Mouse (Mus musculus) gastrocnemius, postnatal 25 days (tissue): ENCODE measurements around the gene Vmn1r55. TPM values are rescaled to one million over a fixed set of nuclear protein-coding genes. Genes with fewer than 3 reads are reported as not detected.
A peak's percentile ranks its signal among the peaks of the same experiment; 100 is the strongest.
"Not testable (repeated sequence)": the region's sequence is repeated elsewhere in the genome, so short reads cannot be mapped to it uniquely, and the experiment has no call there.

Source experiments
- DNase-seq: peaks from one replicate; pipeline ENCODE4 v3.0.0; 2022
- long read RNA-seq, 2 experiments: library from polyadenylated mRNA; stranded (forward); transcript quantifications; one replicate each; pipeline ENCODE4 v2.0.0; 2021
- total RNA-seq, 2 experiments: library from RNA; stranded (reverse); gene quantifications; 1 replicate in 1 of 2; 2 replicates in 1 of 2; pipeline ENCODE4 v1.2.3; 2021

Vmn1r55 gene
- not detected for total RNA-seq
- long read RNA-seq, experiment 1: 0 reads
- long read RNA-seq, experiment 2: 0 reads

DNA sequence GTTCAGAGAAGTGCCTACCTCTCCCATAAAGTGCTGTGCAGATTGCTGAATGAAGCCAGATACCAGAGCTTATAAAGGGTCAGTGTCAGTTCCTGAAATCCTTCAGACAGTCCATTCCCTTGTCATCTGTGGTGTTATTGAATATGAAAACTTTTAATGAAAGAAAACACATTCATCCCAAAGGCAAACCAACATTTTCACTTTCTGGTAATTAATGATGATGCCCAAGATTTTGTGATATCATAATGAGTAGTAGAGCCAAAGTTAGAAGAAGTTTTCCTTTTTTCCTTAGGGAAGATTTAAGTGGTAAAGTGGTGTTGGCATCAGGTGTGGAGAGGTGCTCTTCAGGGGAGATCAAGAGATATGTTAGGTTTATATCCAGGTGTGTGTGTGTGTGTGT is at the start of gene Vmn1r55:
Gene Vmn1r55, minus strand, starts transcription at position 101 of the 400 bp plus-strand sequence.
- DNase-seq: not testable (repeated sequence)

DNA sequence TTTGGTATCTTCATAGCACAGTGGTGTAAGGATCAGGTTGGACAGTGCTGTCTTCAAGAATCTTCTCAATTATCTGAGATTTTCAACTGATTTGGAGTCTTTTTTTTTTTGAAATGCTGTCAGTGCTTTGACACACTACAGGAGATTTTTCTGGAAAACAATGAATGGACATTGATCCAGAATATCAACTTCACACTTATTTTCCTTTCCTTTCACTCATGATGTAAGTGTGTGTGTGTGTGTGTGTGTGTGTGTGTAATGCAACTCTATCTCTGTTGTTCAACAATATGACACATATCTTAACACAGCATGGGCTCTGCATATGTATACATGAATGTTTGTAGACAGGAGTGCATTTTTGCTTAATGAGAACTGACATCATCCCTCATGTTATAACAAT is 47.2 kb upstream of the Vmn1r55 start, which contains the start of gene Vmn1r56:
Gene Vmn1r56, minus strand, starts transcription at position 101 of the 400 bp plus-strand sequence.
- DNase-seq: not testable (repeated sequence)

DNA sequence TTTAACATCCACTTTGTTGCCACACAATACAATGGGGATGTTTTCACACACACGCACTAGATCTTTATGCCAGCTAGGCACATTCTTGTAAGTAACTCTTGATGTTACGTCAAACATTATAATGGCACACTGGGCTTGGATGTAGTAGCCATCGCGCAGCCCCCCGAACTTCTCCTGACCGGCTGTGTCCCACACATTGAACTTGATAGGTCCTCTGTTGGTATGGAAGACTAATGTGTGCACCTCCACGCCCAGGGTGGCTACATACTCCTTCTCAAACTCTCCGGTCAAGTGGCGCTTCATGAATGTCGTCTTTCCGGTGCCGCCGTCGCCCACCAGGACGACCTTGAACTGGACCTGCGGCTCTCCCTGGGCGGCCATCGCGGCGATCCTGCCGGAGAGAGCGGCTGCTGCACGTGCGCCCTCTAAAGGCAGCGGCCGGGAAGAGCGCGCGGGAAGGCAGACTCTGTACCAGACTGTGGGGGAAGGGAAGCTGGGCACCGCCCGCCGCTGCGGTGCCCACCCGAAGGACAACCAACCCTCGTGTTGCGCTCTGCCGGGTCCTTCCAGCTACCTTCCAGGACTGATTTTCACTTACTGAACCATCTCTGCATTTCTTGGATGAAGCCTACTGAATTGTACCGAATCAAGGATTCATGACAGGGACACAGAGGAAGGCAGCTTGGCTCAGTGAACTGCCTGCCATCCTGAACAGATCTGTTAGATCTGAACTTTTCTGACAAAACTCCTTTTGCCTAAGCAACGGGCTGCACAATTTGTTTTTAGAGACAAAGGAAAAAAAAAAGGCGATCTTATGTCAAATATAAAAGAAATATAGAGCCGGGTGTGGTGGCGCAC is 23.7 kb downstream of the Vmn1r55 start, which contains the start of gene Rasl2-9:
Gene Rasl2-9, minus strand, starts transcription at position 402 of the 858 bp plus-strand sequence.
- peak; percentile 59 for DNase-seq

DNA sequence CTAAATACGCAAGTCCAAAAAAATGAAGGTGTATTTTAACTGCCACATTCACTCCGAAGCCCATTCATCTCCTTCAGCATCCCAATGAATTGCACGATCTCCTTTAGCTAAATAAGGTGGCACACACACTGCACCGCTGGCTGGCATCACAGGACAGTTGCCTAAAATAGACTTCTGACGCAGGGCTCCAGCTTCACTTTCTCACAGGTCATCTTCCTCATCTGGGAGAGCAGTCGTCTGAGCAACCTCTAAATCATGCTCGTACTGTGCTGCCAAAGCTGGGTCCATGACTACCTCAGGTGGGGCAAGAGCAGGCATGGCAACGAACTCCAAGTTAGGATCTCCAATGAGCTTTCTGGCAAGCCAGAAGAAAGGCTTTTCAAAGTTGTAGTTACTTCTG is 24.4 kb downstream of the Vmn1r55 start:
- DNase-seq: no peak

DNA sequence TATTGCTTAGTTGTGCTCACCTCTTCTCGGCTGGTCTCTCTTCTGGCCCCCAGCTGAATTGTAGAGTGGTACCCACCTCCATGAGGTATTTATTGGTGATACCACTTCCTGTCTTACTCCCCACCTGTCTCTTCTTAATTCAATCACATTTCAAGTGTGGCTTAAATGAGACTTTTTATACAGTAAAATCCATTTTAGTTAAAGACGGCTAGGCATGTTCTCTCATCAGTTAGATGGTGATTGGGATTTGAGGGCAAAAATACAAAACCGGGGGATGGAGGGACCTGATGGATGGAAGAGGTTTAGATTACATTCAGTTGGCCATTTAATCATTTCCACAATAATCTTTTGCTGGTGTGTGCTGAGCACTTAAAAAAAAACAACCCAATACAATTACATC is 32.6 kb downstream of the Vmn1r55 start, which contains the start of gene Rfpl4:
Gene Rfpl4, minus strand, starts transcription at position 101 of the 400 bp plus-strand sequence.
- no peak for DNase-seq

DNA sequence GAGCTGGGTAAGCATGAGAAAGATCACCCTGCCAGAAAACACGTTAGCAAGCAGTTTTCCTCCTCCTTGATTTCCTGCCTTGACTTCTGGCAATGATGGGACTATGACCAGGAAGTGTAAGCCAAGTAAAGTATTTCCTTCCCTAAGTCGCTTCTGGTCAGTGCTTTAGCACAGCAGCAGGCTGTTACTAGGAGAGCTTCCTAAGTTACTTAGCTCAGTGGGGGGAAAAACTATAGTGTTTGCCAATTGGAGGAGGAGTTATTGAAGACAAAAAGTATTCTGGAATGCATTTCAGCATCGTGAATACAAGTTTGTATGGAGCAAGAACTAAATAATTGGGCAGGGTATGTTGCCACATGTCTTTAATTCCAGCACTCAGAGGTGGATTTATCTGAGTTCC is 36.8 kb downstream of the Vmn1r55 start:
- no peak for DNase-seq

DNA sequence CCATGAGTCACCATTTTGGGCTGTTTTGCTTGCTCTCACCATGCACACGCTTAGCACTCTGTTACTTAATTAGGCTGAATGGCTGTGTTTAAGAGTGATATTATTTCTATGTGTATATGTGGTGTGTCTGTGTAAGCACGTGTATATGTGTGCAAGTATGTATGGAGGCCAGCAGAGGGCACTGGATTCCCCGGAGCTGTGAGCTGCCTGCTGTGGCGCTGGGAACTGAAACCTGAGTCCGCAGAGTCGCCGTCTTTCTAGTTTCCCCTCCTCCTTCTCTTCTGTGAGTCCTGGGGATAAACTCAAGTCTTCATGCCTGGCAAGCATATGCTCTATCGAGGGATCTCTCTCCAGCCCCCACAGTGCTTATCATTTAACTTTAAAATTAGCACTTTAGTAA is 40.2 kb downstream of the Vmn1r55 start:
- DNase-seq: no peak

DNA sequence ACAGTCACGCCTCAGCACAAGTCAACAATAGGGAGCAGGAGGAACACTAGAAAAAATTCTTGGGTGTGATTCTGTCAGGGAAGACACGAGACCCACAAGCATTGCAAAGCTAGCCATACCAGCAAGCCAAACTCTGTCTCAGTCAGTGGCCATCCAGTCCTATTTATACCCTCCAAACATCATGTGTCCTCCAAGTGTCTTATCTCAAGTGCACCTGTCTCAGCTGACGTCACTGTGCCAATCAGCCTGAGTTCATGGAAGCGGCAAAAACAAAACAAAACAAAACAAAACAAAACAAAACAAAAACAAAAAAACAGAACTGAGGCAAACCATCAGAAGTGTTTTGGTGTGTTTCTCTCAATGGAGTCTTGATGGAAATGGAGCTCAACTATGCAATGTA is 41.2 kb downstream of the Vmn1r55 start:
- no peak for DNase-seq

DNA sequence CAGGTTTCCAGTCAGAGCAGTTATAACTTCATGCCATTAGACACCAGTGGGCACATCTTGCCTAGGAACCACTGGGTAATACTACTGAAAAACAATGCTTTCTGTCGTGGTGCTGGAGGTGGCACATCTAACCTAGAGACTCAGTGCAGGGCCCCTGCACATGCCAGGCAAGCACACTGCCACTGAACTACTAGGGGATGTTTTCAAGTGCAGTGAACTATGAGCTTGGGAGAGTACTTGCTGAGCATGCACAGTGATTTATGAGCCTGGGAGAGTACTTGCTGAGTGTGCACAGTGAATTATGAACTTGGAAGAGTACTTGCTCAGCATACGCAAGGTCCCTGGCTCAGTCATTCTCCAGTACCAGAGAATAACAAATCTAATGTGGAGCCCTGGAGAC is 46.9 kb downstream of the Vmn1r55 start:
- no peak for DNase-seq

DNA sequence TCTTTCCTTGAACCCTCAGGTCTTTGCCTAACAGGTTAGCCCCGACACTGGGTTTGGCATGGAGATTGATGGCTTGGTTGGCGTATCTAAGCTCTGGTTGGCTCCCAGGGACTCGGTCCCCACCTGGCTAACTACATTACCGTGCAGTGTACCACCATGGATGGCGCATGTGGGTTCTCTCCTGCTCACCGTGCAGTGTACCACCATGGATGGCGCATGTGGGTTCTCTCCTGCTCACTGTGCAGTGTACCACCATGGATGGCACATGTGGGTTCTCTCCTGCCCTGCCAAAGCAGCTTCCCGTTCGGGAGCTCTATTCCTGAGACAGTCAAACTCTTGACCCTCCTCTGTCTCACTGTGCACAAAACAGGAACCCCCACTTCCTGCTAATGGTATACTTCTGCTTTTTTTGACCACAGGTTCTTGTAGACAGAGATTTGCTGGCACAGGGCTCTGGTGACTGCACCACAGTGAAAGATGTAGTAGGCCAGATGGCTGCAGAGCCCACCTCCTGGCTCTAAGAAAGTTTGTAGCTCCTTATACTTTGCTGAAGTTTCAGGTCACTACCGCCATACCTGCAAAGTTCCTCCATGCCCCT is 48.3 kb downstream of the Vmn1r55 start:
- DNase-seq: no peak

DNA sequence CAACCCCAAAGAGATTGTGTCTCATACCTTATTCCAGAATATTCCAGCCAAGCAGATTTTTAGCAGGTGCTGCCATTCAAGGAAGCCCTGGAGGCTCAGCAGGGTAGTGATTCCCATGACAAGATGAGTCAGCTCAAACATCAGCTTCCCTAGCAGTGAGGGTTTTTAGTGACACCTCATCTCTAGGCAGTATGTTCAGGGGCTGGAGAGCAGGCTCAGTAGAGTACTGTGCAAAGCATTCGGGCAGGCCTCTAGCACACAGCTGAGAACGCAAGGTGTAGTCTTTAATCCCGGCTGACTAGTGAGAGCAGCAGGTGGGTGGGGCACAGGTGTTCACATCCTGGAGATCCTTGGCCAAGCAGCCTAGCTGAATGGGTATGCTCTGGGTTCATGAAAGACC is 49.7 kb downstream of the Vmn1r55 start:
- DNase-seq: no peak

DNA sequence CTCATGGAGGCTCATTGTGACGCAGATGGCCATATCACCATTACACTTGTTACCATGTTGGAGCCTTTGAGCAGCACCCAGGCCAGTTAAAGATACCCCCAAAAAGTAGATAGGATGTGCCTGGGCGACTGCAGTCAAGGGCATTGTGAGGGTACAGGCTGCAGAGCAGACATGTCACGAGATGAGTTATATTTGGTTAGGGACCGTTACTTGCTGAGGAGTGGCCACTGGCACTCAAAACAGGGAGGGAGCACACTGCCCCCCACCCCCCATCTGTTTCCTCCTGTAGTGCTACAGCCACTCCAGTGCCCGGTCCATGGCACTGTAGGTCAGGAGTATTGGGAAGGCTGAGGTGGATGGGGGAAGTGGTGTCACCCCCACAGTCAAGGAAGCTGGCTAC is 50.7 kb downstream of the Vmn1r55 start:
- DNase-seq: no peak

DNA sequence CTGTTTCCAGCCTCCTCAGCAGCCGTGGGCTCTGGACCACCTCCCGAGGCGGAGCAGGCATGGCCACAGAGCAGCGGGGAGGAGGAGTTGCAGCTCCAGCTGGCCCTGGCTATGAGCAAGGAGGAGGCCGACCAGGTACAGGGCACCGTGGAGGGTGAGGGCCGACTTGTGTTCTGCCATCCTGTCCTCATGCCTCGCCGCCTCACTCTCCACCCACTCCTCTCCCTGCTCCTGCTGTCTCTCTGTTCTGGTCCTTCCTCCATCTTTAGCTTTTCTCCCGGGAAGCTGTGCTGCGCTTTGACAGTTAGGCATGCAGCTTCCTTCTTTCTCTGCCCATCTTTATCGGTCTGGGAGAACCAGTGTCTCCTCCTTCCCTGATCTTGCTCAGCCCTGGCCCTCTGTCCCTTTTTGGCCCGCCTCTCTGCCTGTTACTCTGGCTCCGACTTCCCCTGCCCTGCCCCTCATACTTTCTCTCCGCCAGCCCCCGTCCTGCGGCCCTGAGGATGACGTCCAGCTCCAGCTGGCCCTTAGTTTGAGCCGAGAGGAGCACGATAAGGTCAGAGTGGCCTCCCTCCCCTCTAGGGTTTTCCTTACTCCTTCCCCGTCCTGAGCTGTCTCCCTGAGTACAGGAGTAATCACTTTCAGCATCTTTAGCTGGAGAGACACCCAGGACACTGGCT is 56.5 kb downstream of the Vmn1r55 start:
- peak; percentile 25 for DNase-seq

DNA sequence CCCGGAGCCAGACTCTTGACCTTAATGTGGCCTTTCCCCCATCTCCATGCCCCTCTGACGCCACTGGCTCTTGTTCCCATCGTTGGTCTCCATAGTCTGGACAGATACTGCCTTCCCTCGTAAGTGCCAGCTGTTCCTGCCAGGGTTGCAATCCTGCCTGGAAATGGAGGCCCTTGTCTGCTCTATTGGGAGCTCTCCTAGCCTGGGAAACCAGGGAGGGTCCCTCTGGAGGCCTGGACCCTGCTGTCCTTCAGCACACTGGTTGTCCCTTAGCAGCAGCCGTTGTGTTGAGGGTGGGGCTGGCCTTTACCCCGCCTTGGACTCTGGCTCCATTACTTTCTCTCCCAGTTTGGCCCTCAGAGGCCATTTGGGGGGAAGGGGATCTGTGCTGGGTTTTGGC is 57.1 kb downstream of the Vmn1r55 start:
- no peak for DNase-seq

DNA sequence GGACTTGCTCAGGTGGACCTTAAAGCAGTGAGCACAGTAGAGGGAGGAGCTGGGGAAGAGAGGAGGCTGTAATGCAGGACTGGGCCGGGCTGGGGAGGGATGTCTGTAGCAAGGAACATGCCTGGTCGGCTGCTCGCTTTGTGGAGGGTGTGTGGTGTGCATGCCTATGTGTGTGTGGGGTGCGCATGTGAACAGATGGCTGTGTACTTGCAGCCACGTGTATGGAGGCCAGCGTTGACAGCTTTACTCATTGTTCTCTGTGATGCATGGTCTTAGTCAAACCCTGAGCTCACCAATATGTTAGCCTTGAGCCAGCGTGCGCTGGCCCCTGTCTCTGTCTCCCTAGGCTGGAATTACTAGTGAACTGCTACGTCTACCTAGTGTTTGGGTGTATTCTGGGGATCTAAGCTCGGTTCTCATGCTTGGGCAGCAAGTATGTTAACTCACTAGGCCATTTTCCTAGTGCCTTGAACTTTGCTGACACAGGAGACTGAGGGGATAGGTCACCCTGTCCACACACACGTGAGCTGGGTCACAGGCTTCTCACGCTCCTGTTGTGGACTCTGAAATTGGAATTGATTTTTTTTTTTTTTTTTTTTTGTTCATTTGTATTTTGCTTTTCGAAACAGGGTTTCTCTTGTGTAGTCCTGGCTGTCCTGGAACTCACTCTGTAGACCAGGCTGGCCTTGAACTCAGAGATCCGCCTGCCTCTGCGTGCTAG is 58.3 kb downstream of the Vmn1r55 start:
- no peak for DNase-seq

DNA sequence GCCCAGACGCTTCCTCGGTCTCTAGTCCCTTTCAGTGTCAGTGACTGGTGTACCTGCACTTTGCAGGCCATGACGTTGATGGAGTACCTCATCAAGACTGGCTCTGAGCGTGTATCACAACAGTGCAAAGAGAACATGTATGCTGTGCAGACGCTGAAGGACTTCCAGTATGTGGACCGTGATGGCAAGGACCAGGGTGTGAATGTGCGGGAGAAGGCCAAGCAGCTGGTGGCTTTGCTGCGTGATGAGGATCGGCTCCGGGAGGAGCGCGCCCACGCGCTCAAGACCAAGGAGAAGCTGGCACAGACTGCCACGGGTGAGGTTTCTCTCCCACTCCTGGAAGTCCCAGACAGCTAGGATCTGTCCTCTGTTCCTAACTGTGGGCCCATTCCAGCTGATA is 59.6 kb downstream of the Vmn1r55 start:
- DNase-seq: no peak

DNA sequence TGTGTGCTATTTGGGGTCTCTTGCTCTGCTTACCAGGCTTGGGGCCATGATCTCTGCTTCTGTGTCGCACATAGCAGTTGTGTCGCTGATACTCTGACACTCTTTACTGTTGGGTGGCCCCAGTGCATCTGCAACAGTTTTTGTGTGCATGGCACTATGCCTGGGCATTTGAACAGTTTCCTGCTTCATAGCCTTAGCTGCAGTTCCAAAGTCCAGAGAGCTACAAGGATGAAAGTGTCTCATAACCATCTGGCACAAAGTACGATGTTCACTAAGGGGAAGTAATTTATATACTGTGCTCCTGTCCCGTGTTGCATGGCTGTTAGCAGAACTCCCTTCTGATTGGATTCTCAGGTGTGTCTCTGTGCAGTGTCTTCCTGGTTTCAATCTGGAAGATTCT is 61.6 kb downstream of the Vmn1r55 start:
- DNase-seq: no peak

DNA sequence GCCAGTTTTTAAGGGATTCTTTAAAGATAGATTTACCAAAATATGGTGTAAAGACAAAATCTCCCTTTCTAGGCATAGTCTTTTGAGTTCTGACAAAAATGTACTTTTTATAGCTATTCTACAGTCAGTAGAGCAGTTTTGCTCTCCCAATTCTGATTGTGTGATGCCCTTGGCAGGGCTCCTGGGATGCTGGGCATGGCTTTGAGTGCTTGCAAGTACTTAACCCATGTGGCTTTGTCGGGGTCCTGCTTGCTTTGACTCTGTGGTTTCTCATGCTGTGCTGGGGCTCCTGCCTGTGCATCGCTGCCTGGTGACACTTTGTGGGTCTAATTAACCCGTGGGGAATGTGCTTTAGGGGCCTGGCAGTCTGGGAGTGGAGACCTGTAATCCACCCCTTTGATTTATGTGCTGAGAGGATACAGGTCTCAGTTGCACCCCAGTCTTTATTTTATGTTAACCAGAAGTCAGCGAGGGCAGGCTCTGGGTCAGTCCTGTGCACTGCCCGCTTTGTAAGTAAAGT is 62.5 kb downstream of the Vmn1r55 start:
- DNase-seq: no peak

DNA sequence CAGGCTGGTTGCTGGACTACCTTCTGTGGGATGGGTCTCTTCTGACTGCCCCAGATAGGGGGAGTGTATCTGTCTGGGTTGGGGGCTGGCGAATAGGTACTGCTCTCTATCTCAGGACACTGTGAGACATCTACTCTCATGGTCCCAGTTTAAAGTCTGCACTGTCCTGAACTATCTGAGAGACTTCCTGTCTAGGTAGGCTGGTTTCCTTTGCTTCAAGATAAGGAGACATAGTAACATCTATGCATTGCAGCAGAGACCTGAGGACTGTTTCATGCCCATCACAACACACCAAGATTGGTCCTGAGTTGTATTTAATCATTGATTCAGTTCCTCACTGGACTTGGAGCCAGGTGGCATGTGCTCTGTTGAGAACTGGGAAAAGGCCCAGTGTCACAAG is 64.0 kb downstream of the Vmn1r55 start:
- DNase-seq: no peak

DNA sequence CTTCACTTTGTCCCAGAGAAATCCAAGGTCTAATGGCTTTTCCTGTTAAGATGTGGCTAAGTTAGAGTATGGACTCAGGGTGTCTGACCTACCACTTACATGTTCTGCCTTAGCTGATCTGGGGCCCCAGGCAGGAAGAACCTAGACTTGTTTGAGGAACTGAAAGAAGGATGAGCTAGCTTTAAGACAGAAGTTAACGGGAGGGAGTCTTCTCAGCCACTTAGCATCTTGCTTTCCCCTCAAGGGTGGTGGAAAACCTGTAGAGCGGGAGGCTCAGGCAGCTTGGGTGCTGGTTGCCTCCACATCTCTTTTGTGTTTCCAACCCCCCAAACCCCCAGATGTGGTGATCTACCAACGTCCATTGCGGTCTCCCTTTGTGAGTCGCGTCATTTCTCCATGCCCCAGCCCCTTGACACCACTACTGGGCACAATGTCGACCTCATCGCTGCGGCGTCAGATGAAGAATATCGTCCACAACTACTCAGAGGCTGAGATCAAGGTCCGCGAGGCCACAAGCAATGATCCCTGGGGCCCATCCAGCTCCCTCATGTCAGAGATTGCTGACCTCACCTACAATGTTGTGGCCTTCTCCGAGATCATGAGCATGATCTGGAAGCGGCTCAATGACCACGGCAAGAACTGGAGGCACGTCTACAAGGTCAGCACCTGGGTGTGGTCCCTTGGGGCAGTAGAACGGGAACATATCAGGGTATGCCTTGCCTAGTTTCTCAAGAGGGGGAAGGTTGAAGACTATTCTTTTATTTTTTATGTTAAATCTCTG is 66.0 kb downstream of the Vmn1r55 start:
- DNase-seq: no peak

DNA sequence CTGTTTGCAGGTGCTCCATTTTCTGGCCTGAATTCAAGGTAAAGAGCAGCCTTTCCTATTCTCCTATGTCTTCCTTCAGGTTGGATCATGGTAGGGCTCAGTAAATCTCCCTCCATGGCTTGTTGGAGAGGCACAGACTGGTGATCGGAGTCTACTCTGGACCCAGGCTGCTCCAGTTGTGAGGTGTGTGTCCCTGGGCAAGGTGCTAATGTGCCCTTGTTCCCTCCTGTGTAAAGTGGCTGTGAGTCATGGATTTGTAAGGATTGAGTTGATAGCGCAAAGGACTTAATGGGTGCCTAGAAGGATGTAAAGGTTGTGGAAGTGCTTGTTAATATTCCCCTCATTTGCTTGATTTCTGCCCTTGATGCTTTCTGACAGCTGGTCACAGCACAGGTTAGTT is 67.5 kb downstream of the Vmn1r55 start:
- no peak for DNase-seq
